Mouse (Mus musculus) testis, postnatal 14 days (tissue): ENCODE measurements around the gene Tsc1.
A peak's percentile ranks its signal among the peaks of the same experiment; 100 is the strongest.

Experiments
- DNase-seq: peaks from one replicate; pipeline ENCODE4 v3.0.0; 2021; ENCODE audit warnings: low spot score

Tsc1 gene

GRCm38 (mm10) chr2:28616358-28616757 lies 24.7 kb upstream of the Tsc1 start:
- no peak for DNase-seq

DNA sequence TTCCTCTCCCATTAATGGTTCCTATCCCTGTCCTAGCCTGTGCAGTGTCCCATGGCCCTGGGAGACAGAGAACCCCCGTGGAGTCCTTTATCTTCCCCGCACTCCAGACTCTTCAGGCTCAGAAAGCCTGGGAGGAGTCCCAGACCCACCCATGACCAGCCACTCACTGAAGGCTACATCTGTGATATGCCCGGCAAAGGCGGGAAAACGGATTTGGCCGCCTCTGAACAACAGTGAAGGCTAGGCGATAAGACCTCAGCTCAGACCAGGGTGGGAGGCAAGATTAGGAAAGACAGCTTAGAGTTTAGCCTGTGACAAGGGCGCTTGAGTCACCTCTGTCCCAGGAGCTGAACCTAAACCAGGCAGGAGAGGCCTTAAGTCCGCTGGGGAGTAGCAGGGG lies 24.2 kb upstream of the Tsc1 start:
- no peak for DNase-seq

DNA sequence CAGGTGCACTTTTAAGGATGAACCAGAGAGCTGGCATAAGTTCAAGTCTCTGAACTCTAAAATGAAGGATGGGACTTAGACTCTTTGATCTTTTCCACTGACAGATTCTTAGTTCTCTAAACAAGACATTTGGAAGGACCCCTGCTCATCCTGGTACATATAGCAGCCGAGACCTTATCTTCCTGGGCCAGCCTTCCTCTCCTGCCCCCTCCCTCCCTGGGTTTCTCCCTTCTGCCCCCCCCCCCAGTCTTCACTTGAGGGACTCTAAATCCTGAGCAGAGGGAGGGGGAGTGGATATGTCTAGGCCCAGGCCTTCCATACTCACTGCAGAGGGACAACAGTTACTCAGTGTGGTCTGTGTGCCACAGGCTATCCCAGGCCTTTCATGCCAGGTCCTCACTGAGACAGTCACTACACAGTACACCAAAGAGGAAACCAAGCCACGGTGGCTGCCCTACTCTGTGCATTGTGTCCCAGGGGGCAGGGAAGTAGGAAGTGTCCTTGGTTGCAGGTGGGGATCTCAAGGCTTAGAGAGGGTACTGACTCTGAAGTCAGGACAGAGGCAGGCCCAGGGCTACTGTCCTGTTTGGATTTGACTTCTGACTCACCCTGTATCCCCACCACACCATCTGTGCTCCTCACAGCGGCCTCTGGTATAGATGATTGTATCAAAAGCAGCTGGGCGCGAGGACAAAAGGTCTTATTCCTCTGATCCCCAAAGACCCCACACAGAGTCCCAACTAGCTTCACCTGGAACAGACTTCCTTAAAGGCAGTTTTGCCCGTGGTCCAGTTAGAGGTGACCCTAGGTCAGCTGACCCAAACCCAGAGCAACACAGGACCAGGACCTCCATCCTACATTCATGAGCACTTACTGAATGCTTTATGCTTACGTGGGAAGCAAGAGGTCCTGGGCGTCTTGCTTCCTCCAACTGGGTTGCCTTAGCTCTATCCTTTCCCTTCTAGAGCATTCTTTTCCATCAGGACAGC lies 23.2 kb upstream of the Tsc1 start:
- no peak for DNase-seq

- DNase-seq, result no peak
Observed at GRCm38 (mm10) chr2:28618777-28619336, 22.2 kb upstream of the Tsc1 start.

- no peak for DNase-seq
Observed at GRCm38 (mm10) chr2:28619369-28619768, 21.7 kb upstream of the Tsc1 start.

DNA sequence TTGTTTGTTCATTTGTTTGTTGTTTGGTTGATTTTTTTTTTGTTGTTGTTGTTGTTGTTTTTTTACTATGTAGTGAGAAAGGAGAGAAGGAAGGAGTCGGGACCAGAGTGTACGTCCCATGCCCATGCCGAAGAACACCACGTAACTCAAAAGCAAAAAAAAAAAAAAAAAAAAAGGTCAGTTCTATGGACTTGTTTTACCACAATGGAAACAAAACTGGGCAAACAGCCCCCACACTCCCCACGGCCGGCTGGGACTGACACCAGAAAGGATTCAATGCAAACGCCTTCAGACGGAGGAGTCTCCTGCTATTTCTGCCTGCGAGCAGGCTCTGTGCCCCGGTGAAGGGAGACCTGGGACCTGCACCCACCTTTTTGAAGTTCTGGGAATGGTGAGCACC lies 20.5 kb upstream of the Tsc1 start:
- no peak for DNase-seq

DNA sequence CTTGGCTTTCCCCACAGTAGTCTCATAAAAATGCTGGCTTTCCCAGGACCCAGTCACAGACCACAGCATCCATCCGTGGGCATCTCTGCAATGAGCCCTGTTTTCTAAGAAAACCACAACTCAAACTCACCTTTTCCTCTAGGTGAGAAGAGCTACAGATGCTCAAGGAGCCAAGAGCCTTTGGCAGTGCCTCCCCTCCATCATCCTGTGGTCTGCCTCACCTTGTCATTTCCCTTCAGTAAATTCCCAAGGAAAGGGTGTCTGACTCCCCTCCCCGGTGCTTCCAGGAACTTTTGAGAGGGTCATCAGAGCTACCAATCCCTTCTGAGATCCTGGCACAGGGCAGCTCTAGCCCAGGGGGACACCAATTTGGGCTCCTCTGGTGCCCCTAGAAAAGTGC lies 19.9 kb upstream of the Tsc1 start:
- no peak for DNase-seq

DNA sequence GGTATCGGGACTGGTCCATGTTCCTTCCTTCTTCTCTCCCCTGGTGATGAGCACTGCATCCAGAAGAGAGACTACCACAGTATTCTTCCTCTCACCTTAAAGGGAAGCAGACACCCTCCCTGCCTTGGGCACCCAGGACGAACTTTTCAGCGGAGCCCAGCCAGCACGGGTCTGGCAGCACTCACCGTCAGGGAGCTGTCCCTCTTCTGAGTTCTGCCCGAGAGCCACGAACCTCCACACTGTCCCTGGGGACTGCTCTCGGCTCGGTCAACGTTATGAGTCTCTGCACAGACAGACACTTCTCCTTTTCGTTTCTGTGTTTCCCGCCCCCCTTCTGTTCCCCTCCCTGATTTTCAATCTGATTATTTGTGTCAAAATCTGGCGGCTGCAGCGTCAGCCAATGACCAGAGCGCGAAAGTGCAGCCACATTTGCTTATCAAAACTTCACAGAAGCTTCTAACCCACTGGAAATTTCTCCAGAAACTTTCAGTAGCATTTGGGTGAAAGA lies 19.3 kb upstream of the Tsc1 start, which contains the start of gene Gfi1b:
Gene Gfi1b, minus strand, starts transcription at position 319 of the 508 bp plus-strand sequence.
- DNase-seq, result no peak

DNA sequence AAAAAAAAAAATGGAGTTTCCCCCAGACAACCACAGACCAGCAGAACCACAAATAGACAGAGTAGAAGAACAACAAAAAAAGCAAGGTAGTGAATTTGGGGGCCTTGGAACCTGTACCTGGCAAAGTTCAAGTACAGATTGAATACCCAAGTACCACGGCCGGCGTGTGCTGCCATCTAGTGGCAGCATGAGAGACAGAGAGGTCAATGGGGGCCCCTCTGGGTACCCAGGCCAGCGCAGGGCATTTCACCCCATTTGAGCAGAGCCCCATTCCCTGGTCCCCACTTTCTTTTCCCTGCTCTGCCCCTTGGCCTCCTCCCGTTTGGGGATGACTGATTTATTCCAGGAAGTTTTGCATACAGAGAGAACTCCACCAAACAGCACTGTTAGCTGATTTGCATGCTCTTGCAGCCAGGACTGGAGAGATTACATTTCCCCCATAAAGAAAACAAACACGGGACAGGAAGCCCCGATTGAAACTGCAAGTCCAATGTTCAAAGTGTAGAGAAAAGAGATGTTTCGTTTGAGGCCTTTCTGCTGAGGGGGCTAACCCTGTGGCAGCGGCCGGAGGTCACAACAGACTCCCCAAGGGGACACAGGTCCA lies 18.4 kb upstream of the Tsc1 start:
- no peak for DNase-seq

GRCm38 (mm10) chr2:28624870-28625269 lies 16.2 kb upstream of the Tsc1 start:
- DNase-seq, result no peak

- no peak for DNase-seq
Observed at GRCm38 (mm10) chr2:28626038-28626437, 15.0 kb upstream of the Tsc1 start.

DNA sequence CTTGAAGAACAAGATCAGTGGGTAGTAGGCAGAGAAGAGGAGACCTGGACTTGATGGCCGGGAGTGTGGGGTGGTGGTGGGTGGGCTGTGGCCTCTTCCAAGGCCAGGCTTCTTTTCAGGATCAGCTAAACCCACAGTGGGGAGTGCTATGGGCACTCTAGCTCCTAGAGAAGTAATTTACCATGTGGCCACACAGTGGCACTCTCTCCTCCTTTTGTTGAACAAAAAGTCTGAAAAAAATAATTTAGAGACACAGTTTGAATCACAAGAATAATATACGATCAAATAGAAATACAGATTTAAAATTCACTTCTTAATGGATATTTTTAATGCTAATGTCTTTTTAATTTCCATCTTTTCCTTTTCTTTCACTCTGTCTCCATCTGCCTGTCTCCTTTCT lies 13.0 kb upstream of the Tsc1 start:
- DNase-seq, result no peak

DNA sequence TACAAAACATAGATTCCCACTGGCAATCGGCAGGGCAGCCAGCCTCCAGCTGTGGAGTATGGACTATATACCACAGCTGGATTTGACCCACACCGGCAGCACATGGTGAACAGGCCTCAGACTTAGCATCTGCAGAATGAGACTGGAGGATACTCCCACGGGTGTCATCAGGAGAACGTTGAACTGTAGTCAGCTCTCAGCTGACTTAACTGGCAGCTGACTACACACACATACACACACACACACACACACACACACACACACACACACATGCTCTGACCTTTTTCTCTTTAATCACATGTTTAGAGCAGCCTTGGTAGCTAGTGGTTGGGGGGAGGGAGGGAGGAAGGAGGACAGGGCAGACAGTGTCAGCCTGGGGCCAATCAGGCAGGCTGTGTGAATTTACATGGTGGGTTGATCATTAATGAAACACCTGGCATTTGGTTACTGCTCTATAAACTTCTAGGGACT lies 11.1 kb upstream of the Tsc1 start:
- no peak for DNase-seq

DNA sequence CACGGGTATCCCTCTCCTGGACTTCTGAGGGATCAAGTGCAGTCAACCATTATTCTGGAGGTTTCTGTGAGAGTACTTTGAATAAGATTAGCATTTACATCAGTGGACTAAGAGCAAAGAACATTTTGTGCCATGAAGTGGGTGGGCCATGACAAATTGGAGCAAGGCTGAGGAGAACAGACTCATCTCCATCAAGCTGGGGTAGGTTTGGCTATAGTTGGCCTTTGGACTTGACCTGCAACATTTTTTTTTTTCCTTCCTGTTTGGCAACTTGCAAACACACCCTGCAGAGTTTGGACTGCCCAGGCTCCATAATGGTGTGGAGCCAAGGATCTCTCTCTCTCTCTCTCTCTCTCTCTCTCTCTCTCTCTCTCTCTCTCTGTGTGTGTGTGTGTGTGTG lies 8.4 kb upstream of the Tsc1 start:
- DNase-seq, result no peak

DNA sequence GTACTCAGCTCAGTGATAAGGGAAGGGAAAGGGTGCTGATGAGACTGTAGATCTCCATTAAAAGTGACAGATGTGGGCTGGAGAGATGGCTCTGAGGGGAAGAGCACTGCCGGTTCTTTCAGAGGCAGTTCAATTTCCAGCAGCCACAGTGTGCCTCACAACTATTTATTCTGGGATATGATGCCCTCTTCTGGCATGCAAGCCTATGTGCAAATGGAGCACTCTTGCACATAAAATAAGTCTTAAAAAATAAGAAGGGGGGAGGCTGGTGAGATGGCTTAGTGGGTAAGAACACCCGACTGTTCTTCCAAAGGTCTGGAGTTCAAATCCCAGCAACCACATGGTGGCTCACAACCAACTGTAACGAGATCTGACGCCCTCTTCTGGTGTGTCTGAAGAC lies 7.9 kb upstream of the Tsc1 start:
- DNase-seq, result no peak

GRCm38 (mm10) chr2:28635199-28635598 lies 5.8 kb upstream of the Tsc1 start:
- no peak for DNase-seq

DNA sequence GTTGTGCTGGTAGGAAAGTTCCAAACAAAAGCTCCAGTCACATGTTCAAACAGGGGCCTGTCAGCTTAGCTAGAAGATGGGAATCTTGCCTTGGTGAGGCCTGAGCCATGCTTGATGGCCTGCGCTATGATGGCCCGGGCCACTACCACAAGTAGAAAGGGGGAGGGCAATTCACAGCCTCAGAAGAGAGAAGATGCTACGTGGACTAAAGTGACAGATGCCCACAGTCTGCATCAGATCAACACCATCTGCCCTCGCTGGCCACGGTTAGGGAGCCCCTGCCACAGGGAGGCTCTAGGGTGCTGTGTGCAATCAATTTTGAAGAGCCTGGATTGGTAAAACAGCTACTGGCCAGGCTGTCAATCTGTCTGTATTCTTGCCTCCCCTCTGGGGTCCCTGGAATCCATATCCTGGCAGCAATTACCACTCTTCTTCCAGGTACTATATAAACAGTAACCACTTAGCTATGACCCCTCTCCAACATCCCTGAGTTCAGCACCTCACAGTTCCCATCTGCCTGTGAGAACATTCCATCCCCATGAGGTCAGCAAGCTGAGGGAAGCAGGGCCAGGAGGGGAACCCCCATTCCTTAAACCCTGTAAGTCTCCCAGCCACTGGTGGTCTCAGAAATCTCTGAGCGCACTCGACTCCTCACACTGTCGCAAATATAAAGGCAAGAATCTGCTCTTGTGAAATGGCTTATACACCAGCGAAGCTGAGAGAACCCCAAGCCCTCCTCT lies 3.8 kb upstream of the Tsc1 start:
- DNase-seq, result no peak

GRCm38 (mm10) chr2:28638352-28638751 lies 2.7 kb upstream of the Tsc1 start:
- no peak for DNase-seq

DNA sequence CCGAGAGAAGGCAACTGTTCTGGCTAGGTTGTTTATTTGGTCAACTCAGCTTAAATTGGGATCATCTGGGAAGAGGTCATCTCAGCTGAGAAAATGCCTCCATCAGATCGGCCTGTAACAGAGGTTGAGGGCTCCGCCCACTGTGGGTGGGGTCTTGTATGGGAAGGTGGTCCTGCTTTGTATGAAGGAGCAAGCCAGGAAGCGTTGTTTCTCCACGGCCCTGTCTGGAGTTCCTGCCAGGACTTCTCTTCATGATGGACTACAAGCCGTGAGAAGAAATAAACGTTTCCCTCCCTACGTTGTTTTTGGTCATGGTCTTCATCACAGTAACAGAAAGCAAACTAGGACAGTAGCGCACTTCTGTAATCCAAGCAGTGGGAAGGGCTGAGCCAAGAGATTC lies 2.1 kb upstream of the Tsc1 start:
- peak; percentile 59 for DNase-seq

DNA sequence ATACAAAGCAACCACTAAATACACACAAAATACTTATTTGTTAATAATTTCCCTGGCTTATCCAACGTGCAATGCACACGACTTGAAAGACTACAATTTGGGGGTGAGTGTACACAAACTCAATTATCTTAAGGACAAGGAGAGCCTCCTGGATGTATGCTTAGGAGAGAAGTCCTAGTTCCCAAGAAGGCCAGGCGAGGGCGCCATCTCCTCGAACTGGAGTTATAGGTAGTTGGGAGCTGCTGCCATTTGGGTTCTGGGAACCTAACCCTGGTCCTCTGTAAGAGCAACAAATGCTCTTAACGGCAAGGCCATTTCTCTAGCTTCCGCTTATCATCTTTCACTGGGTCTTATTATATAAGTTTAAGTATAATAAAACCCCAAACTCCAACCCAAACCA lies 1.2 kb upstream of the Tsc1 start:
- peak; percentile 70 for DNase-seq

- peak; percentile 73 for DNase-seq
Observed at GRCm38 (mm10) chr2:28641435-28641941, 460 bp downstream of the Tsc1 start.

DNA sequence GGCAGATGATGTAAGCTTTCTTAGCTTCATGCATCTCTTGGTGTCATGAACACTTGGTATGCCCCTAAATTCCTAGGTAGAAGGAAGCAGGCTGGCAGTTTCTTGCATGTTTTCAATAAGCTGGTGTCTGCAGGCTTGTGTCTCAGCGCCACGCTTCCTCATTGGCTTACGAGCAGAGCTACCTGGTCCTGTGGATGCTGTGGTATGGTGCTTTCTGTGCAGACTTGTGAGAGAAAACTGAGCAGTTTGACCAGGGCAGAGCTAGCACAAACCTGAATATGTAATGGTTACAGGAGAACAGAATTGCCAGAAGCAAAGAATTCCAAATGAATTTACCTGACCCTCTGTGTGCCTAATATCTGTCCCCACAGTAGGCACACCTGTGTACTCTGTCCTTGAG lies 2.1 kb downstream of the Tsc1 start:
- DNase-seq, result no peak
